Mouse (Mus musculus): ENCODE data around the gene Rassf7. TPM values are rescaled to one million over a fixed set of nuclear protein-coding genes. Genes with fewer than 3 reads are reported as not detected.

Rassf7 gene
- polyA plus RNA-seq, 1 experiment: 25.0 TPM

DNA sequence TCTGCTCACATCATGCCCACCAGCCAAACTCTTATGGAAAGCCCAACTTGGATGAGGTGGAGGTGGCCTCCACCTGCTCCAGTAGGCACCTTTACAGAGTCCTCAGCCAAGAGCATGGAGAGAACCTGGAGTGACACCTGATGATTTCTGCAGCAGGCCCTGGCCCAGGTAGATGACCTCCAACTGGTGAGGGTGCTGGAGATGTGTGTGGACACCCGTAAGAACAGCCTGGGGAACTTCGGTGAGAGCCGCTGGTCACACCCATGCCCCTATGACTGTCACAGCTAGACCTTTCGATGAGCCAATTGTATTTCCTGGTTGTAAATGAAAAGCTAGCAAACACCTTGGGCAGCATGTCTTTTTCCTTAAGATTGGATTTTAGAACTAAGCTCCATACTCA lies 17.5 kb upstream of the Rassf7 start:
- TF ChIP-seq POLR2A (IDR thresholded peaks at IDR 0.05; ENCODE audit: borderline replicate concordance, extremely low read depth, insufficient read depth, insufficient read length, poor library complexity, severe bottlenecking): no peak

DNA sequence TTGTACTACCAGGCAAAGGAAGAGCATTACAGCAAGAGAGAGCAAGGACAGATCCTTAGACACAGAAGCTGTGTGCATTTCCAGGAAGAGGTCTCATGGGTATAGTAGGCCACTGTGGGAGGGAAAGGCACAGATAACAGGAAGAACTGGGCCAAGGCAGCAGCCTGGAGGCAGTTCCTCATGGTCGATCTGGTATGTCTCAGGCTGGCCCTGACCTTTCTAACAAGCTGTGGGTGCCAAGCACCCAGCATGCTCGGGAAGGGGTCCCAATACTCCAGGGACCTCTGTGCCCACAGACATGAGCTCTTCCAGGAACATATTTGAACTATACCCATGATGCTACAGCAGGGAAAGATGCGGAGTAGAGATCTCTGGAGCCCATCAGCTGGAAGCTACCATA lies 11.1 kb upstream of the Rassf7 start:
- no peak for TF ChIP-seq POLR2A (IDR thresholded peaks at IDR 0.05; ENCODE audit: borderline replicate concordance, extremely low read depth, insufficient read depth, insufficient read length, poor library complexity, severe bottlenecking)
- TF ChIP-seq CTCF (IDR thresholded peaks at IDR 0.05; ENCODE audit: borderline replicate concordance, extremely low read depth, insufficient read depth, insufficient read length): no peak
- DNase-seq (ENCODE audit: low read depth): no peak

More for the DNA sequence above, 17.5 kb upstream of the Rassf7 start:
- no peak for DNase-seq (ENCODE audit: low read depth)

DNA sequence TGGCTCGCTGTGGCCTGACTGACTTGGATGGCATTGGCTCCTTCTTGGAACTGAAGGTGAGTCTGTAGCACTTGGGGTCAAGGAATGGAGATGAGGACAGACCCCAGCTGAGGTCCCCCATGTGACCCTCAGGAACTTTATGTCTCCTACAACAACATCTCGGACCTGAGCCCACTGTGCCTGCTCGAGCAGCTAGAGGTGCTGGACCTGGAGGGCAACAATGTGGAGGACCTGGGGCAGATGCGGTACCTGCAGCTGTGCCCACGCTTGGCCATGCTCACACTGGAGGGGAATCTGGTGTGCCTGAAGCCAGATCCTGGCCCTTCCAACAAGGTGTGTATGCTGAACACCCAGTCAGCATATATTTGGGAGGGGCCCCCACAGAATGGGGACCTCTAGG lies 10.2 kb upstream of the Rassf7 start:
- DNase-seq (ENCODE audit: low read depth): no peak
- TF ChIP-seq POLR2A (IDR thresholded peaks at IDR 0.05; ENCODE audit: borderline replicate concordance, extremely low read depth, insufficient read depth, insufficient read length, poor library complexity, severe bottlenecking) (no peak), CTCF (IDR thresholded peaks at IDR 0.05; ENCODE audit: borderline replicate concordance, extremely low read depth, insufficient read depth, insufficient read length) (no peak)

DNA sequence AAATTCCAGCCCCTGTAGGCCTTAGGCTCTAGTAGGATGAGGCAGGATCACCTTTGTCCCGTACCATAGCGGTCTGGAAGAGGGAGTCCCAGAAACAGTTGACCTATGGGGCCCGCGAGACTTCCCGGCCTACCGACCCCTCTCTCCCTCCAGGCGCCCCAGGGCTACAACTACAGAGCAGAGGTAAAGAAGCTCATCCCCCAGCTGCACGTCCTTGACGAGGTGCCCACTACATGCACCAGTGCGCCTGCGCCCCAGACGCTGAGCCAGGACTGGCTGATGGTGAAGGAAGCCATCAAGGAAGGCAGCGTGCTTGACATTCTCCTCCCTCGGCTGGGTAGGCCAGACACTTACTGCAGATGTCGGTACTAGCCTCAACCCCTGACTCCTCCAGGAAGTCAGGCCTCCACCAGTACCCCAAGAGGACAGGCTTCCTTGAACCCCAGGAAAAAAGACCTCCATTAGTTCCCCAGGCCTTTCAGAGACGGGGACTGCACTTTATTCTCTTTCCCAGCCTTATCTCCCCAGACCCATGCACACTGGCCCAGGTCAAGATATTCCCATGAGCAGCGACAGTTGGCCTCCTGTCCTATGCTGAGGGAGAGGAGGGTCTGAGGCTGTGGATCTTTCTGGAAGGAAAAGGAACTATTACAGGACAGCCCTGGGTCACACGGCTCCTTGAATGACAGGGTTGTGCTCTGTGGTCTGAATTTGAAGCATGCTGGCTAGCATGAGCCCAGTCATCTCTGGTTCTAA lies 9.3 kb upstream of the Rassf7 start:
- TF ChIP-seq POLR2A (IDR thresholded peaks at IDR 0.05; ENCODE audit: borderline replicate concordance, extremely low read depth, insufficient read depth, insufficient read length, poor library complexity, severe bottlenecking): no peak
- no peak for TF ChIP-seq CTCF (IDR thresholded peaks at IDR 0.05; ENCODE audit: borderline replicate concordance, extremely low read depth, insufficient read depth, insufficient read length)

DNA sequence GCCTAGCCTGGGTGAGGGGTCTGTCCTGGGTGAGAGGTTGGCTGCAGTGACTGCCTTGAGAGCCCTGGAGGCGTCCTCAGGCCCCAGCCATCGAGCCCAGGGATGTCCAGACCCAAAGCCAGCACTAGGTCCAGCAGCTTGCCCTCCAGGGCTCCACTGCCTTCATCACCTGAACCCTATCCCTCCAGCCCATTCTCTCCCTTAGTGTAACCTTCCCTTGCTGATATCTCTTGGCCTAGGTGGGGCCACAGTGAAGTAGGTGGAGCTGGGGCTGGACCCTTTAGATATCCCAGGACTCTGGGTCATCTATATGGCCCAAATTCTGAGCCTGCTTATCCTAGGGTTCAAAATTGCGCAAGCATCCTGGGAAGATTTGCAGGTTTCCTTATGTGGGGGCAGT lies 6.1 kb upstream of the Rassf7 start:
- no peak for DNase-seq (ENCODE audit: low read depth)
- TF ChIP-seq CTCF (IDR thresholded peaks at IDR 0.05; ENCODE audit: borderline replicate concordance, extremely low read depth, insufficient read depth, insufficient read length) (no peak), POLR2A (IDR thresholded peaks at IDR 0.05; ENCODE audit: borderline replicate concordance, extremely low read depth, insufficient read depth, insufficient read length, poor library complexity, severe bottlenecking) (no peak)

More for the DNA sequence above, 9.3 kb upstream of the Rassf7 start:
- DNase-seq (ENCODE audit: low read depth): no peak

DNA sequence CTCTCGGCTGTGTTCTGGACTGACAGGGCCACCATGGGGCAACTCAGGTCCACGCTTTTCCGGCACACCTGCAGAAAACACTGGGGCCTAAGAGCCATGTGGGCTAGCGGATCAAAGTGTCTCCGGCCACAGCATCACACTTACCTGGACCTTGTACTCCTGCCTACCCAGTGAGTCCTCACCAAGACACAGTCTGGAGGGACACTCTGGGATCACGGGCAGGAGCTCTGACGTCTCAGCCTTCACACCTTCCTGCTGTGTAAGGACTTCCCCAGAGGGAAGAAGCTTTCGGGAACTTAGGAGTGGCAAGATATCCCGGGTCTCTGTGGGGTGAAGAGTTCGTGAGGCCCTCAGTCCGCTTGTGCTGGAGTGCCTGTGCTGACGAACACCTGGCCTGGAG lies 5.5 kb upstream of the Rassf7 start:
- DNase-seq (ENCODE audit: low read depth): no peak
- TF ChIP-seq CTCF (IDR thresholded peaks at IDR 0.05; ENCODE audit: borderline replicate concordance, extremely low read depth, insufficient read depth, insufficient read length): no peak
- TF ChIP-seq POLR2A (IDR thresholded peaks at IDR 0.05; ENCODE audit: borderline replicate concordance, extremely low read depth, insufficient read depth, insufficient read length, poor library complexity, severe bottlenecking): no peak

DNA sequence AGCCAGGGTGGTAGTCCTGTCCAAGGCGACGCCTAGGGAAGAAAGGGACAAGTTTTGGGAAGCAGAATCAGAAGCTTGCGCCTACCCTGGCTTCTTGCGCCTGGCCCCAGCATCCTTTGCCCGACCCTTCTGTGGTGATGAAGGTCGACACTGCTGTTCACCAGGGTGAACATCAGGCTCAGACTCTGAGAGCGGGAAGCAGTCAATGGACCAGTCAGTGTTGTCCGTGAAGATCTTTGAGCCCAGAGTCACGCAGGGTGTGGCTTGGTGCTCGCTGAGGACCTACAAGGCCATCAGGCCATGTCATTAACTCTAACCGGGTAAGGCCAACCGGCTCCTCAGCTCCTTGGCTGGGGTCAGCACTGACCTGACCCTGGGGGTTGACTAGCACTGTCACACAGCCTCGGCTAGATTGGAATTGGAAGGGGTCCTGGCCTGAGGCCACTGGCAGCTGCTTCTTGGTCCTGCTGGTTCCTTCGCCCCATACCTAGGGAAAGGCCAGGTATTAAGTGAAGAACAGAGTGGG lies 5.0 kb upstream of the Rassf7 start:
- DNase-seq (ENCODE audit: low read depth): no peak
- TF ChIP-seq POLR2A (IDR thresholded peaks at IDR 0.05; ENCODE audit: borderline replicate concordance, extremely low read depth, insufficient read depth, insufficient read length, poor library complexity, severe bottlenecking) (no peak), CTCF (IDR thresholded peaks at IDR 0.05; ENCODE audit: borderline replicate concordance, extremely low read depth, insufficient read depth, insufficient read length) (no peak)

DNA sequence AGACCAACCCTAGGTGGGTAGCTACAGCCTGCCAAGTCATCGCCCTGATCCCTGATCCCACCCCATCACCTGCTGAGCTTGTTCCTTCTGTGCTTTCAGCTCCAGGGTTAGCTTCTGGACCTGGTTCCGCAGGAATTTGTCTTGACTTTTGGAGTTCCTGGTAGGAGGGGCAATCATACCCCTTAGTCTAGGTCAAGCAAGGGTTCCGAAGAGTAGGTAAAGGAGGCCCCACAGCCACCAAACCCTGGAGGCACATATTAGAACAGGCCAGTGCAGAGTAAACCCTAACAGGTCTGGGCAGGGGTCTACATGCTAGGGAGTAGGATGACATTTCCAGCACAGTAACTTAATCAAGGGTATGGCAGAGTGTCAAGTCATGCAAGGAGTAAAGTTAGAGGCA lies 2.5 kb upstream of the Rassf7 start:
- DNase-seq (ENCODE audit: low read depth): no peak

DNA sequence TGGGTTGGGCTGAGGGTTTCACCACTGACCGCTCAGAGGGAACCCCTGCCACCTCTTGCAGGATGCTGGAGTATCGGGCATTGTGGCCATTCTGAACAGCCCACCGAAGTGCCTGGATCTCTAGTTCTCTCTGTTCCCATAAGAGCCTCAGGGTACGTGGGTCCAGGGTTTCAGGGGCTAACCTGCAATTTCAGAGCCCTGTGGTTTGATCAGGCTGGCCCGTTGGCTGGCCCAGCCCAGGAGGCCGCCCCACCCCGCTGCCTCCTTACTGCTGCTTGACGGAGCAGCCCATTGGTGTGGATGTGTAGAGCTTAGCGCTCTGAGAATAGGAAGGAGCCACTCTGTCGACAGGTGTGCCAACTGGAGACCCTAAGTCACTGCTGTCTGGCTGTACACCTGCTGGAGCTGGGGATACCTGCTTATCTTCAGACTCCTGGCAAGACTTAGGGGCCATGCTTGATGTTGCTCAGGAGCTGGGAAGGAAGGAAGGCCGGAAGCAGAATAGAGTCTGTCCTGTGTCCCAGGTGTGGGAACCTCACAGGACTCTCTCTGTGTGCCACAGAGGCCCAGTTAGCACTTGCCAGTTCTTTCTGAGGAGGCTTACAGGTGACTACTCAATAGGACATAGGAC lies 1.9 kb upstream of the Rassf7 start, which contains the start of gene Lmntd2:
Gene Lmntd2 (minus strand): TSS at position 476 of the 631 bp plus-strand sequence.
- no peak for TF ChIP-seq POLR2A (IDR thresholded peaks at IDR 0.05; ENCODE audit: borderline replicate concordance, extremely low read depth, insufficient read depth, insufficient read length, poor library complexity, severe bottlenecking)
- no peak for TF ChIP-seq CTCF (IDR thresholded peaks at IDR 0.05; ENCODE audit: borderline replicate concordance, extremely low read depth, insufficient read depth, insufficient read length)
- DNase-seq (ENCODE audit: low read depth): no peak

More for the DNA sequence above, 2.5 kb upstream of the Rassf7 start:
- TF ChIP-seq CTCF (IDR thresholded peaks at IDR 0.05; ENCODE audit: borderline replicate concordance, extremely low read depth, insufficient read depth, insufficient read length): no peak
- no peak for TF ChIP-seq POLR2A (IDR thresholded peaks at IDR 0.05; ENCODE audit: borderline replicate concordance, extremely low read depth, insufficient read depth, insufficient read length, poor library complexity, severe bottlenecking)

DNA sequence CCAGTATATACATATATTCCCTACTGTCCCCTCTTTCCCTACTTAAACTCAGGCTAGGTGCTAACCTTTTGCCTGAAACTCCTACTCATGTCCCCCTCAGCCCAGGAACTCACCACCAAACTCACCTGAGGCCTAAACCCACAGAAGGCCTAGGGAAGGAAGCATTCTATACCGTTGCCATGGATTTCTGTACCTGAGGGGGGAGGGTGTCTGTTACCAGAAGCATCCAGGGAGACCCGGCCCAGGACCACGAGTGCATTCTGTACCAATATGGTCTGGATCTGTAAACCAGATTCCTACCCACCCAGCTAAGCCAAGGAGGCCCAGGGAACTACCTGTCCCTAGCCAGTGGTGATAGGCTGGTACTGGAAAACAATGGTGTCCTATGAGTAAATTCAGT lies 1.4 kb upstream of the Rassf7 start:
- TF ChIP-seq POLR2A (IDR thresholded peaks at IDR 0.05; ENCODE audit: borderline replicate concordance, extremely low read depth, insufficient read depth, insufficient read length, poor library complexity, severe bottlenecking) (no peak), CTCF (IDR thresholded peaks at IDR 0.05; ENCODE audit: borderline replicate concordance, extremely low read depth, insufficient read depth, insufficient read length) (no peak)
- DNase-seq (ENCODE audit: low read depth): no peak

DNA sequence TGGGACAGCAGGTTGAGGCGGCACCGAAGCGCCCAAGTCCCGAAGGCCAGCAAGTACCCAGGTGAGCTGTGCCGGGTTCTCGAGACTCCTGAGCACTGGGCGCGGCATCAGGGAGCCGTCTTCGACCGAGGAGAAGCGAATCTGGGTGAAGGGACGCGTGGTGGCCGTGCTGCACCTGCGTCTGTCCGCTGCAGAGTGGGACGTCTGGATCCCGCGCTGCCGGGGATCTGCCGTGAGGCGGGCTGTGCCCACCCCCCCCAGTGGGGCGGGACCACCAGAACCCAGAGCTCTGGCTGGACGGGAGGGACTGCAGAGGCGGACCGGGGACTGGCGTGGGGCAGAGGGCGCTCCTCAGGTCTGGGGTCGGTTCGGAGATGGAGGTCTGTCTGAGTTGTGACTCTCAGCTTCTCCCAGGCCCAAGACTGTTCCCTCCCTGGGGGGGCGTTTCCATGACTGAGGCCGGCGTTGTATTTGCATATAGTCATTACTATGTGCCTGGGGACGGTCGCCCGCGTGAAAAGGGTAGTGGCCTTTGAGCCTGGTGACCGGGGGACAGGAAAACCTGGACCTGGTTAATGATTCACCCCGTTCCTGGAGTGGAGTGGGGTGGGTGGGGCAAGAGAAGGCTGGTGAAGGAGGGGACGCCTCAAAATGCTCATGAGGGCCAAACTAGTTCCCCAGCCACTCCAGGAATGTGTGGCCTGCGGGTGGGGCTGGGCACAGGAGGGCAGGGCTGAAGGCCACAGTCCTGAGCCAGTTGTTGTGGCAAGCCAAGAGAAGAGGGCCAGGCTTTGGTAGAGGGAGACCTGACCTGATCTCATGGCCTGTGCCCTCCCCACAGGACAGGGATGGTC lies 447 bp downstream of the Rassf7 start:
- TF ChIP-seq POLR2A (IDR thresholded peaks at IDR 0.05; ENCODE audit: borderline replicate concordance, extremely low read depth, insufficient read depth, insufficient read length, poor library complexity, severe bottlenecking) (0 out of 2 replicates have a peak, but pooled peaks have one; percentile 7), CTCF (IDR thresholded peaks at IDR 0.05; ENCODE audit: borderline replicate concordance, extremely low read depth, insufficient read depth, insufficient read length) (no peak)
- no peak for DNase-seq (ENCODE audit: low read depth)
